Comparison of ENCODE assay signal across 8 mouse cellular contexts in genomic region chr4:131977201-131977600, GRCm38 (mm10). TPM values are rescaled to one million over a fixed set of nuclear protein-coding genes. Genes with fewer than 3 reads are reported as not detected.
DNase-seq lines count a peak whose midpoint lies in the region; ATAC-seq lines count a peak whose summit lies in the region.

No protein-coding gene starts in this region.

- peak; percentile 77 for DNase-seq in midbrain, embryonic 10.5 days (ENCODE audit: low spot score)
- peak; percentile 37 to 90 for DNase-seq in frontal cortex, adult 2 months (ENCODE audit: extremely low spot score in 1 of 2, low spot score in 1 of 2)
- DNase-seq in induced T-regulatory cell, adult 2 months (ENCODE audit: low read depth): peak; percentile 85
- DNase-seq in limb, embryonic 10.5 days (ENCODE audit: low spot score): peak; percentile 82
- peak; percentile 25 to 38 for DNase-seq in thymus, adult 18-20 months

- H3K9ac ChIP-seq in midbrain, embryonic 15.5 days: no peak overlapping the region

- no peak overlapping the region for H3K4me2 ChIP-seq in midbrain, embryonic 15.5 days

- no peak overlapping the region for H3K4me3 ChIP-seq in midbrain, embryonic 10.5 days
- no peak overlapping the region for H3K4me3 ChIP-seq in midbrain, embryonic 15.5 days
- no peak overlapping the region for H3K4me3 ChIP-seq in limb, embryonic 10.5 days

- no peaks in the 10 kb centered on the region for H3K27me3 ChIP-seq in midbrain, embryonic 10.5 days (ENCODE audit: low read depth, poor library complexity, severe bottlenecking)
- H3K27me3 ChIP-seq in midbrain, embryonic 15.5 days (replicated peaks): no peaks in the 10 kb centered on the region
- no peaks in the 10 kb centered on the region for H3K27me3 ChIP-seq in limb, embryonic 10.5 days (ENCODE audit: low read depth, poor library complexity, severe bottlenecking)

- H3K36me3 ChIP-seq in midbrain, embryonic 10.5 days: peaks cover 96% of the 10 kb centered on the region
- H3K36me3 ChIP-seq in midbrain, embryonic 15.5 days (replicated peaks): peaks cover 22% of the 10 kb centered on the region; the same call in 1 of the 2 replicates
- H3K36me3 ChIP-seq in limb, embryonic 10.5 days: peaks cover 88% of the 10 kb centered on the region

- H3K9me3 ChIP-seq in midbrain, embryonic 10.5 days (replicated peaks): no peaks in the 10 kb centered on the region
- no peaks in the 10 kb centered on the region for H3K9me3 ChIP-seq in midbrain, embryonic 15.5 days
- no peaks in the 10 kb centered on the region for H3K9me3 ChIP-seq in limb, embryonic 10.5 days (replicated peaks)

- H3K27ac ChIP-seq in midbrain, embryonic 10.5 days (replicated peaks): no peak overlapping the region
- H3K27ac ChIP-seq in midbrain, embryonic 15.5 days: no peak overlapping the region
- no peak overlapping the region for H3K27ac ChIP-seq in limb, embryonic 10.5 days

- H3K4me1 ChIP-seq in midbrain, embryonic 10.5 days: peaks cover 5% of the 10 kb centered on the region; the same call in 1 of the 2 replicates
- H3K4me1 ChIP-seq in midbrain, embryonic 15.5 days: no peaks in the 10 kb centered on the region
- no peaks in the 10 kb centered on the region for H3K4me1 ChIP-seq in limb, embryonic 10.5 days

- WGBS in midbrain, embryonic 10.5 days: 28% methylated on average over 4 of the region's 4 CpGs
- WGBS in midbrain, embryonic 15.5 days: 26% methylated on average over 4 of the region's 4 CpGs
- 29% methylated on average over 4 of the region's 4 CpGs for WGBS in limb, embryonic 10.5 days

- no peak for ATAC-seq in midbrain, embryonic 15.5 days (replicated peaks)
- peak; percentile 49; the same call in 1 of the 2 replicates for ATAC-seq in cerebellum, adult (ENCODE audit: insufficient number of reproducible peaks, low FRiP score, low TSS enrichment)
- ATAC-seq in neutrophil, adult 5-6 weeks (ENCODE audit: extremely low read depth, insufficient number of reproducible peaks, low FRiP score, poor library complexity, severe bottlenecking): peak; percentile 84; the same call in 1 of the 2 replicates

RNA-seq across cellular contexts. Expression of gene Tmem200b, which starts 55.6 kb away (rescaled TPM):
- 0.39 and 0.49 TPM in 2 replicates for polyA plus RNA-seq in midbrain, embryonic 10.5 days (2016; fragmentation: Nextera tagmentation; extraction: Ambion mirVana)
- 0.15 and 0.45 TPM in 2 replicates for polyA plus RNA-seq in midbrain, embryonic 15.5 days (2015; fragmentation: Nextera tagmentation; extraction: Ambion mirVana)
- polyA plus RNA-seq in frontal cortex, adult 2 months (2012; rRNA removed): 3.4 and 5.2 TPM in 2 replicates
- polyA plus RNA-seq in limb, embryonic 10.5 days (2016; fragmentation: Nextera tagmentation; extraction: Ambion mirVana): 2.1 and 2.9 TPM in 2 replicates
- not detected in 2 replicates for total RNA-seq in neutrophil, adult 5-6 weeks (2017)

Comparison
In these comparisons a context has a peak if more than half of its experiments do, and no peak if none do; other contexts are left out.
1. DNase-seq: peak in every context shown above with its lines; median percentile 85 in induced T-regulatory cell, adult 2 months; 82 in limb, embryonic 10.5 days; 77 in midbrain, embryonic 10.5 days; 64 in frontal cortex, adult 2 months; 32 in thymus, adult 18-20 months.